ENCODE assay signal across 13 mouse cellular contexts in genomic region chr1:127383071-127383470, GRCm38 (mm10).
"Had no signal": no experiment of that assay in that cellular context is flagged by ENCODE, and none has a peak within 500 bp of the region (broad histone marks: within the 10 kb centered on the region; RNA-seq: fewer than 3 reads in every experiment).

No protein-coding gene starts in this region.

- H3K27ac ChIP-seq: kidney, embryonic 15.5 days; limb, embryonic 13.5 days; liver, embryonic 14.5 days; neural tube, embryonic 12.5 days; stomach, embryonic 15.5 days had no signal

- H3K4me3 ChIP-seq: kidney, embryonic 15.5 days; limb, embryonic 13.5 days; neural tube, embryonic 12.5 days; stomach, embryonic 15.5 days had no signal

- H3K27me3 ChIP-seq: kidney, embryonic 15.5 days; limb, embryonic 13.5 days; neural tube, embryonic 12.5 days; stomach, embryonic 15.5 days had no signal

- H3K4me2 ChIP-seq: kidney, embryonic 15.5 days; limb, embryonic 13.5 days; neural tube, embryonic 12.5 days; stomach, embryonic 15.5 days had no signal

- H3K9me3 ChIP-seq: kidney, embryonic 15.5 days; limb, embryonic 13.5 days; neural tube, embryonic 12.5 days; stomach, embryonic 15.5 days had no signal

- H3K9ac ChIP-seq: kidney, embryonic 15.5 days; limb, embryonic 13.5 days; liver, embryonic 14.5 days; neural tube, embryonic 12.5 days; stomach, embryonic 15.5 days had no signal

- DNase-seq: kidney, adult 2 months; kidney, postnatal 14 days; left cerebral cortex, postnatal 4 days; lung, adult 18-20 months; right cerebral cortex, postnatal 4 days; spleen, adult 18-20 months; thymus, adult 2 months; thymus, postnatal 25 days had no signal

- H3K4me1 ChIP-seq: stomach, embryonic 15.5 days had no signal
